Mouse (Mus musculus): Measurements from ENCODE around the gene Man2b1.

DNA sequence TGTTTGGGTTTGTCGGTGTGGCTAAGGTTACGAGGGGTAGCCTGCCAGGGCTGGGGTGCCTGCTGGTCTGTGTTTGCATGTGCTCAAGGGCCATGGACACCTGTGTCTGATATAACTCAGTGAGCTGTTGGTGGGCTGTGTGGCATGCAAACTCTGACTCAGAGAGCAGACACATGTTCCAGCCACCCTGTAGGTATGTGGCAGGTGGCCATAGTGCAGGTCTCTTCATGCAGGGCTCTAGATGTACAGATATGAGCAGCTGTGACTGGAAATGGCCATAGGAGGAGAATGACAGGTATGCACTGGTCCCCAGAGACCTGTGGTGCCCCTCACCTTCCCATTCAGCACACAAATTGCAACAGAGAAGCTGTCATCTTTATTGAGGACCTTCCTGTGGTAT, 15.9 kb upstream of the Man2b1 start:
- TF ChIP-seq POLR2A (IDR thresholded peaks at IDR 0.05; ENCODE audit: insufficient read length, low read depth) (no peak), MYOG (IDR thresholded peaks at IDR 0.05; ENCODE audit: control insufficient read depth in 1 of 3, insufficient read depth in 1 of 3, insufficient read length in 2 of 3, low read depth in 2 of 3) (no peak), USF1 (IDR thresholded peaks at IDR 0.05; ENCODE audit: low read depth) (no peak), REST (IDR thresholded peaks at IDR 0.05; ENCODE audit: insufficient read depth, insufficient read length) (no peak), CEBPB (IDR thresholded peaks at IDR 0.05; ENCODE audit: insufficient read depth, poor library complexity, severe bottlenecking) (no peak), TCF12 (IDR thresholded peaks at IDR 0.05; ENCODE audit: insufficient read depth, poor library complexity, severe bottlenecking) (no peak)

Measured in myocyte (in vitro differentiated cells).